Mouse (Mus musculus): ENCODE measurements around the gene B4galt3. TPM values are rescaled to one million over a fixed set of nuclear protein-coding genes. Genes with fewer than 3 reads are reported as not detected.

The B4galt3 gene
- total and polyA plus RNA-seq, 3 experiments: 16.8 to 33.1 TPM; not detected in 1

GRCm38 (mm10) chr1:171286517-171286916, 16.4 kb downstream of the B4galt3 start:
- Histone ChIP-seq H3K27me3 (ENCODE audit: control insufficient read depth in 1 of 2, insufficient read depth in 2 of 2, low read length in 2 of 2) (no peaks in the 10 kb centered on the region), H3K9me3 (replicated peaks; ENCODE audit: insufficient read depth, low read length) (no peaks in the 10 kb centered on the region), H3K4me1 (ENCODE audit: control insufficient read depth in 1 of 2, insufficient read depth in 2 of 2, low read length in 2 of 2) (peaks cover 0 to 10% of the 10 kb centered on the region in 2 experiments; a peak in 3 of 4 replicates), H3K4me3 (ENCODE audit: control insufficient read depth in 1 of 2, insufficient read depth in 1 of 2, low read depth in 2 of 2, low read length in 2 of 2) (no peak overlapping the region), H3K36me3 (ENCODE audit: control insufficient read depth in 1 of 2, insufficient read depth in 2 of 2, low read length in 2 of 2) (peaks cover 0 to 8% of the 10 kb centered on the region in 2 experiments; a peak in 2 of 4 replicates), H3K9ac (ENCODE audit: control insufficient read depth, low read depth, low read length, poor library complexity, severe bottlenecking) (no peak overlapping the region), H3K27ac (ENCODE audit: control insufficient read depth, low read depth, low read length) (no peak overlapping the region), H3K79me2 (ENCODE audit: control insufficient read depth, insufficient read depth, low read length, poor library complexity) (peaks cover 7% of the 10 kb centered on the region; the same call in 1 of the 2 replicates)
- TF ChIP-seq RAD21 (IDR thresholded peaks at IDR 0.05; ENCODE audit: low read depth, low read length) (no peak), ELF1 (IDR thresholded peaks at IDR 0.05; ENCODE audit: low read depth, low read length) (no peak), ZC3H11A (IDR thresholded peaks at IDR 0.05; ENCODE audit: low read depth, low read length) (no peak), ZKSCAN1 (IDR thresholded peaks at IDR 0.05; ENCODE audit: low read depth, low read length) (no peak), NELFE (IDR thresholded peaks at IDR 0.05; ENCODE audit: low read depth, low read length) (no peak), ZNF384 (IDR thresholded peaks at IDR 0.05; ENCODE audit: low read depth, low read length) (no peak), POLR2AphosphoS5 (IDR thresholded peaks at IDR 0.05; ENCODE audit: borderline replicate concordance, low read depth, low read length) (no peak)
- no peak for DNase-seq (ENCODE audit: low read depth, low spot score)

DNA sequence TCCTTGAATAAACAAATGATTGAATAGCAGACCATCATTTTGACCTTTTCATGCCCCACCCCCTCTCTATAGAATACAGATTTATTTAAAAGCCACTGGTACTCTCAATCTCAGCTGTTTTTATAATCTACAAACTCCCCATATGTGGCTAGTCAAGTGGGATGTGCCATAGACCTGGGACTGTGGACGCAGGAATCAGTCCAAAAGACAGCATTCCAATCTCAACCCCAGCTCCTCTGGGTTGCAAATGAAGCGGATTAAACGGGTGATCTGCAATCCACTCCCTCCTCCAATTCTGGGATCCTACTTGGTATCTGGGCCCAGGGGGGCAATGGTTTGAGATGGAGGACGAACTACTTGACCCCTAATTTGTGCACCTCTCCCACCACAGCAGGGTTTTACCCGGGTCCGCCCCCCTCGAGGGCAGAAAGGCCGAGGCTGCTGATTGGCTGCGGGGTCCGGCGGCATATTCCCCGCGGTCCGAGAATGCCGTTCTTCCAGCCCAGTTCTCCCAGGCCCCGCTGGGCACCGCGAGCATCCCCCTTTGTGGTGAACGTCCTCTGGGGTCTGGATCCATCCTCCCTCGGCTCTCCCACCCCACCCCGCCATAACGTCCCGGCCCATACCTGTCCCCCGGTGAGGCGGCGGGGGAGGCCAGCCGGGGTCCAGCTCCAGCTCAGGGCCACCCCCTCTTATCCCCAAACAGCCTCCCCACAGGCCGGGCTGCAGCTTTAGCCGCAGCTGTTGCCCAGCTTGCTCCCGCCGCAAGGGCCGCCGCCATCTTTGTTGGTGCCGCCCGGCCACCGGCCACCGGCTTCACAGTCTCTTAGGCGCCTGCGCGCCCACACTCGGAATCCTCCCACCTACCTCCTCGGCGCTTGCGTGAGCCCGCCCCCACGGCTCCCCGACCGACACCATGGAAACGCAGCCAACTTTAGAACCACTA, 17.3 kb downstream of the B4galt3 start, which contains the start of gene Usp21:
TSS of gene Usp21 (minus strand) at position 856 of the 946 bp plus-strand sequence.
- Histone ChIP-seq H3K9ac (ENCODE audit: control insufficient read depth, low read depth, low read length, poor library complexity, severe bottlenecking) (peak within 1 kb of the TSS; percentile 90), H3K27me3 (ENCODE audit: control insufficient read depth in 1 of 2, insufficient read depth in 2 of 2, low read length in 2 of 2) (no peaks in the 10 kb centered on the region), H3K79me2 (ENCODE audit: control insufficient read depth, insufficient read depth, low read length, poor library complexity) (peaks cover 7% of the 10 kb centered on the region), H3K27ac (ENCODE audit: control insufficient read depth, low read depth, low read length) (peak within 1 kb of the TSS; percentile 20), H3K4me3 (ENCODE audit: control insufficient read depth in 1 of 2, insufficient read depth in 1 of 2, low read depth in 2 of 2, low read length in 2 of 2) (peak within 1 kb of the TSS; percentile 79 to 90), H3K36me3 (ENCODE audit: control insufficient read depth in 1 of 2, insufficient read depth in 2 of 2, low read length in 2 of 2) (peaks cover 0 to 4% of the 10 kb centered on the region in 2 experiments; a peak in 2 of 4 replicates), H3K4me1 (ENCODE audit: control insufficient read depth in 1 of 2, insufficient read depth in 2 of 2, low read length in 2 of 2) (peaks cover 0 to 6% of the 10 kb centered on the region in 2 experiments; a peak in 2 of 4 replicates), H3K9me3 (replicated peaks; ENCODE audit: insufficient read depth, low read length) (no peaks in the 10 kb centered on the region)
- peak; percentile 93 for DNase-seq (ENCODE audit: low read depth, low spot score)
- TF ChIP-seq MXI1 (IDR thresholded peaks at IDR 0.05; ENCODE audit: low read depth, low read length): peak; percentile 68; the same call in 1 of the 2 replicates
- TF ChIP-seq ZMIZ1 (IDR thresholded peaks at IDR 0.05; ENCODE audit: low read depth, low read length): peak; percentile 58; the same call in 1 of the 2 replicates
- TF ChIP-seq POLR2AphosphoS2 (IDR thresholded peaks at IDR 0.05; ENCODE audit: low read length): peak; percentile 88
- TF ChIP-seq MEF2A (IDR thresholded peaks at IDR 0.05; ENCODE audit: extremely low read depth, insufficient replicate concordance, low read depth, low read length, poor library complexity, severe bottlenecking): no peak
- TF ChIP-seq USF1 (IDR thresholded peaks at IDR 0.05; ENCODE audit: low read depth, low read length): no peak
- TF ChIP-seq MAFK (IDR thresholded peaks at IDR 0.05; ENCODE audit: borderline replicate concordance, low read depth, low read length): no peak
- TF ChIP-seq KAT2A (conservative IDR thresholded peaks at IDR 0.05; ENCODE audit: low read depth, low read length): no peak; the same call in 1 of the 2 replicates
- no peak for TF ChIP-seq POLR2AphosphoS5 (IDR thresholded peaks at IDR 0.05; ENCODE audit: borderline replicate concordance, low read depth, low read length)
- peak; percentile 79 for TF ChIP-seq NELFE (IDR thresholded peaks at IDR 0.05; ENCODE audit: low read depth, low read length)
- no peak for TF ChIP-seq RCOR1 (IDR thresholded peaks at IDR 0.05; ENCODE audit: low read depth, low read length)
- TF ChIP-seq ZC3H11A (IDR thresholded peaks at IDR 0.05; ENCODE audit: low read depth, low read length): no peak
- TF ChIP-seq MAX (IDR thresholded peaks at IDR 0.05; ENCODE audit: low read length): no peak
- peak; percentile 71 for TF ChIP-seq TBP (IDR thresholded peaks at IDR 0.05; ENCODE audit: low read depth, low read length)
- no peak for TF ChIP-seq GATA1 (IDR thresholded peaks at IDR 0.05; ENCODE audit: low read depth, low read length)
- no peak for TF ChIP-seq EP300 (IDR thresholded peaks at IDR 0.05; ENCODE audit: low read depth in 1 of 2, low read length in 2 of 2)
- peak; percentile 54; the same call in 1 of the 2 replicates for TF ChIP-seq SIN3A (IDR thresholded peaks at IDR 0.05; ENCODE audit: low read length)
- TF ChIP-seq ETS1 (IDR thresholded peaks at IDR 0.05; ENCODE audit: low read depth, low read length): no peak
- no peak for TF ChIP-seq RAD21 (IDR thresholded peaks at IDR 0.05; ENCODE audit: low read depth, low read length)
- TF ChIP-seq BHLHE40 (IDR thresholded peaks at IDR 0.05; ENCODE audit: borderline replicate concordance, low read depth, low read length): no peak
- TF ChIP-seq MYB (IDR thresholded peaks at IDR 0.05; ENCODE audit: low read depth, low read length): no peak
- TF ChIP-seq TCF12 (IDR thresholded peaks at IDR 0.05; ENCODE audit: low read depth, low read length): peak; percentile 88
- peak; percentile 79 to 93 for TF ChIP-seq POLR2A (IDR thresholded peaks at IDR 0.05; ENCODE audit: control insufficient read depth in 1 of 2, insufficient read depth in 1 of 2, low read depth in 1 of 2, low read length in 2 of 2, poor library complexity in 1 of 2)
- no peak for TF ChIP-seq SMC3 (IDR thresholded peaks at IDR 0.05; ENCODE audit: low read depth, low read length)
- no peak for TF ChIP-seq CHD2 (IDR thresholded peaks at IDR 0.05; ENCODE audit: low read length)
- peak; percentile 54; the same call in 1 of the 2 replicates for TF ChIP-seq MAZ (IDR thresholded peaks at IDR 0.05; ENCODE audit: low read depth, low read length)
- TF ChIP-seq ELF1 (IDR thresholded peaks at IDR 0.05; ENCODE audit: low read depth, low read length): peak; percentile 57
